Mouse (Mus musculus): ENCODE measurements at regions not wholly inside any gene's neighbourhood (a gene's known extent, or its start where the extent isn't known, plus 50 kb on each side); places are given as distances from the start of the nearest gene placed in this dataset.

DNA sequence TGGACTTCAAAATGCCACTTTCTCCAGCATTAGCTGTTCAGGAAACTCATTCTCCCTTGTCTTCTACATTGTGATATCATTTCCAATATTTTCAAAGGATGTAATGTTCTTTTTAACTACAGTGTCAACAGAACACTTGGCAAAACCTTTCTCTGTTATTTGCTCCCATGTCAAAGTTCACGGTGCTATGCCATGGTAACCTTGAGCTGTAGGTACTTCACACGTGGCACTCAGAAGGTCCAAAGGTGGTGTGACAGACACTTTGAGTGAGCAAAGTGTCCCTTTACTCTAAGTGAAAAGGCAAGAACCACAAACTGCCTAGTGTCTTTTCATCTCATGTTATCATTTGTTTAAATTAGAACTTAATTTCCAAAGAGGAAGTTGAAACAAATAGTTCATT lies 53.3 kb upstream of the Tram2 start:
- Histone ChIP-seq H3K36me3 (ENCODE audit: control insufficient read depth, insufficient read depth, low read length) (no peaks in the 10 kb centered on the region), H3K4me3 (ENCODE audit: extremely low read depth, insufficient read depth, insufficient read length) (no peak overlapping the region), H3K27ac (ENCODE audit: insufficient read depth, low read length) (no peak overlapping the region), H3K27me3 (ENCODE audit: control insufficient read depth, insufficient read depth, low read length) (no peaks in the 10 kb centered on the region), H3K4me1 (ENCODE audit: control insufficient read depth, insufficient read depth, insufficient read length) (no peaks in the 10 kb centered on the region)
- DNase-seq (ENCODE audit: low read depth in 1 of 2, low spot score in 2 of 2): no peak
- TF ChIP-seq CTCF (IDR thresholded peaks at IDR 0.05; ENCODE audit: extremely low read depth, insufficient read depth, insufficient read length, insufficient replicate concordance) (no peak), POLR2A (IDR thresholded peaks at IDR 0.05; ENCODE audit: low read depth, low read length) (no peak)
- WGBS: 86% methylated on average over 2 of the region's 2 CpGs

DNA sequence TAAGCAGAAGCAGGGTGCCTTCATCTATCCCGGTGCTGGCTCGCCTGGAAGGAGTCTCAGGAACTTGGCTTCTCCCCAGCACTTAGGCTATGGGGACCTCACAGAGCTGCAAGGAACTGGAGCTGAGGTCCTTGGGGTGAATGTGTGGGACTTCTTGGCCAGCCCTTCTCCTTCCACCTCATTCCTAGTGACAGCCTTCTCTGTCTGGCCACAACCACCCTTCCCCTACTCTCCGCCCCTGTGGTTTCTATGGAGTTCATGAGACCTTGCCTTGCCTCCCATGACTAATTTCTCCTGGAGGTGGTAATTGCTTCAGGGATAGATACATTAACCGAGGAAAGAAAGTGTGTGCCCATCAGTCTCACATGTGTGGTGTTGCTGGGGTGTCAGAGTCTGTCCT lies 67.9 kb upstream of the Tram2 start:
- 85% methylated on average over 4 of the region's 4 CpGs for WGBS
- no peaks in the 10 kb centered on the region for H3K36me3 ChIP-seq (ENCODE audit: control insufficient read depth, insufficient read depth, low read length)

DNA sequence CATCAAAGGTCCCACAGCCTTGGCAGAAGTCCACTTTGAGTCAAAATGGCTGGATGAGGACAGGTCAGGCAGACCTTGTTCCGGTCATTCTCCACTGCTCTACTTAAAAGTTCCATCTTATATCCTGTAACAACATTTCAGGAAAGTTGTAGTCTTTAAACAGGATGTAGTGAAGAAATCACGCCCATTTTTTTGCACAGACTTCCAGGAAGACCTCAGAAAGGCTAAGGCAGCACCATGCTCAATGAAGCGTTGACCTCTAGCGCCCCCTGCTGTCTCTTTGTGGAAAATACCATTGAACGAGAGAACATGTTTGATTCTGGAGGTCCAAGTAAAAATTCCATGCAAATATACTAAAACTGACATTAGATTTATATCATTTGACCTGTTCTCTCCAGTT lies 56.6 kb upstream of the Tmem14a start:
- H3K27ac ChIP-seq (ENCODE audit: insufficient read depth, low read length): no peak overlapping the region
- 17% methylated on average over 5 of the region's 5 CpGs for WGBS
- TF ChIP-seq CTCF (IDR thresholded peaks at IDR 0.05; ENCODE audit: extremely low read depth, insufficient read depth, insufficient read length, insufficient replicate concordance) (peak; percentile 80; the same call in 1 of the 2 replicates), POLR2A (IDR thresholded peaks at IDR 0.05; ENCODE audit: low read depth, low read length) (no peak)
- H3K36me3 ChIP-seq (ENCODE audit: control insufficient read depth, insufficient read depth, low read length): no peaks in the 10 kb centered on the region
- H3K4me3 ChIP-seq (ENCODE audit: extremely low read depth, insufficient read depth, insufficient read length): no peak overlapping the region
- peak; percentile 32 to 61 for DNase-seq (ENCODE audit: low read depth in 1 of 2, low spot score in 2 of 2)
- no peaks in the 10 kb centered on the region for H3K4me1 ChIP-seq (ENCODE audit: control insufficient read depth, insufficient read depth, insufficient read length)
- no peaks in the 10 kb centered on the region for H3K27me3 ChIP-seq (ENCODE audit: control insufficient read depth, insufficient read depth, low read length)

More for the DNA sequence above, 67.9 kb upstream of the Tram2 start:
- H3K4me3 ChIP-seq (ENCODE audit: extremely low read depth, insufficient read depth, insufficient read length): no peak overlapping the region
- no peak for DNase-seq (ENCODE audit: low read depth in 1 of 2, low spot score in 2 of 2)
- no peaks in the 10 kb centered on the region for H3K4me1 ChIP-seq (ENCODE audit: control insufficient read depth, insufficient read depth, insufficient read length)
- TF ChIP-seq POLR2A (IDR thresholded peaks at IDR 0.05; ENCODE audit: low read depth, low read length): no peak
- no peak for TF ChIP-seq CTCF (IDR thresholded peaks at IDR 0.05; ENCODE audit: extremely low read depth, insufficient read depth, insufficient read length, insufficient replicate concordance)
- H3K27me3 ChIP-seq (ENCODE audit: control insufficient read depth, insufficient read depth, low read length): no peaks in the 10 kb centered on the region
- no peak overlapping the region for H3K27ac ChIP-seq (ENCODE audit: insufficient read depth, low read length)

DNA sequence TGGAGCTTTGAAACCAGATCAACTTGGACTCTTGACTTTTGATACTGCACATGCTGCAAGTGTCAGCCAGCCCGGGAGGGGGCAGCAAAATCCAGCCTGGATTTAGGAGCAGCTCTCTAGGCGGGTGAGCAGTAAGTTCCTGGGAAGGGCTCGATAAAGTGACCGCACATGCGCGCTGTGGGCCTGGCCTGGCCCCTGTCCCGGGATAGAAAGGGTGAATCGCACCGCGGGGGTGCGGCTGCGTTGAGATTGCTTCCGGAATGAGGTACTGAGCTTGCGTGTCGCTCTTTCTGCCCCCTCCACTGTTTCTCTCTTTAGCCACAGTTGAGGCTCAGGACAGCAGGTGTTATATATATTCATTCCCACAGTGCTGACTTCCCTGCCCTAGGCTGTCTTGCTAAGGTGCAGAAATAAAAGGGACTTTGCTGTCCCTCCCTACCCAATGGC lies 52.1 kb upstream of the Tmem14a start:
- DNase-seq (ENCODE audit: low read depth in 1 of 2, low spot score in 2 of 2): peak; percentile 12 to 56
- Histone ChIP-seq H3K36me3 (ENCODE audit: control insufficient read depth, insufficient read depth, low read length) (no peaks in the 10 kb centered on the region), H3K27ac (ENCODE audit: insufficient read depth, low read length) (no peak overlapping the region), H3K4me3 (ENCODE audit: extremely low read depth, insufficient read depth, insufficient read length) (peak overlapping the region; percentile 46; the same call in 1 of the 2 replicates), H3K27me3 (ENCODE audit: control insufficient read depth, insufficient read depth, low read length) (no peaks in the 10 kb centered on the region), H3K4me1 (ENCODE audit: control insufficient read depth, insufficient read depth, insufficient read length) (no peaks in the 10 kb centered on the region)
- WGBS: under 1% methylated on average over 15 of the region's 15 CpGs
- TF ChIP-seq CTCF (IDR thresholded peaks at IDR 0.05; ENCODE audit: extremely low read depth, insufficient read depth, insufficient read length, insufficient replicate concordance) (peak; percentile 55; the same call in 1 of the 2 replicates), POLR2A (IDR thresholded peaks at IDR 0.05; ENCODE audit: low read depth, low read length) (no peak)

DNA sequence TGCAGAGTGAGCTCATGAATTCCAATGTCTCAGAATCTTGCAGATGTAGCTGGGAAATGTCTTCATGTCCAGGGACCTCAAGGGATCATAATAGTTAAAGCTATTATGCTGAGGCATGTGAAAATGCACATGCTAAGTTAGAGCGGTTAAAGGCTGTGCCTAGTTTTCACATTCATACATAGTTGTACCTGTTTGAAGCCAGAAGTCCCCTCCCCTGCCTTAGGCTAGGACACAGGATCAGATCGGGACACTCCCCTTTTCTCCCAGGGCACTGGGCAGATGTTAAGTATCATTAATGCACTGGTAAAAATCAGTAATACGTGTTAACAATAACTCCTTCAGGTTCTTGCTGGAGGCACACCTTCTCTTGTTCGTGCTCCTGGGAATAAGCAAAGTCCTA lies 51.6 kb upstream of the Tmem14a start:
- Histone ChIP-seq H3K27me3 (ENCODE audit: control insufficient read depth, insufficient read depth, low read length) (no peaks in the 10 kb centered on the region), H3K27ac (ENCODE audit: insufficient read depth, low read length) (no peak overlapping the region), H3K36me3 (ENCODE audit: control insufficient read depth, insufficient read depth, low read length) (no peaks in the 10 kb centered on the region), H3K4me1 (ENCODE audit: control insufficient read depth, insufficient read depth, insufficient read length) (no peaks in the 10 kb centered on the region), H3K4me3 (ENCODE audit: extremely low read depth, insufficient read depth, insufficient read length) (no peak overlapping the region)
- TF ChIP-seq CTCF (IDR thresholded peaks at IDR 0.05; ENCODE audit: extremely low read depth, insufficient read depth, insufficient read length, insufficient replicate concordance): no peak
- TF ChIP-seq POLR2A (IDR thresholded peaks at IDR 0.05; ENCODE audit: low read depth, low read length): no peak
- 81% methylated on average over 4 of the region's 4 CpGs for WGBS
- DNase-seq (ENCODE audit: low read depth in 1 of 2, low spot score in 2 of 2): no peak

Measured in spleen, adult 2 months (tissue).